Mouse (Mus musculus) midbrain, embryonic 12.5 days (tissue): Measurements from ENCODE around the gene Casp8ap2. TPM values are rescaled to one million over a fixed set of nuclear protein-coding genes. Genes with fewer than 3 reads are reported as not detected.

Experiments used
- ATAC-seq: fragments of 200-750 bp; cut with Nextera tagmentation; 2 replicates; pipeline ENCODE4 v1.8.0; 2017; ENCODE audit warnings: low read depth, moderate TSS enrichment, moderate library complexity; ENCODE audit not compliant: low FRiP score
- H3K27ac ChIP-seq: fragments of 300-500 bp; sonication (generic); replicated peaks from 2 replicates; pipeline ENCODE4 v1.5.1; 2016; ENCODE audit warnings: mild to moderate bottlenecking
- H3K27me3 ChIP-seq: fragments of 300-500 bp; sonication (generic); 2 replicates; pipeline ENCODE4 v1.6.1; 2016; ENCODE audit warnings: mild to moderate bottlenecking
- H3K36me3 ChIP-seq: fragments of 300-500 bp; sonication (generic); 2 replicates; pipeline ENCODE4 v1.6.1; 2016
- H3K4me1 ChIP-seq: fragments of 300-500 bp; sonication (generic); 2 replicates; pipeline ENCODE4 v1.6.1; 2016
- H3K4me2 ChIP-seq: fragments of 300-500 bp; sonication (generic); replicated peaks from 2 replicates; pipeline ENCODE4 v1.6.1; 2016; ENCODE audit warnings: mild to moderate bottlenecking, moderate library complexity
- H3K4me3 ChIP-seq: fragments of 300-500 bp; sonication (generic); 2 replicates; pipeline ENCODE4 v1.5.1; 2016; ENCODE audit warnings: mild to moderate bottlenecking
- H3K9ac ChIP-seq: fragments of 300-500 bp; sonication (generic); replicated peaks from 2 replicates; pipeline ENCODE4 v1.6.1; 2016; ENCODE audit warnings: mild to moderate bottlenecking, moderate library complexity
- H3K9me3 ChIP-seq: fragments of 300-500 bp; sonication (generic); 2 replicates; pipeline ENCODE4 v1.6.1; 2016; ENCODE audit warnings: mild to moderate bottlenecking
- WGBS: fragments of 180-500 bp; shearing (Covaris S2); methylation state at CpG from one replicate; pipeline ENCODE4 v1.1.7; 2016; 5-methylcytosine and 5-hydroxymethylcytosine counted together
- polyA plus RNA-seq: library from polyadenylated mRNA; unstranded; fragments of >200 nt; fragmentation: Nextera tagmentation; extraction: Ambion mirVana; gene quantifications from 2 replicates; pipeline ENCODE4 v1.2.1, GENCODE M21; 2016

The Casp8ap2 gene
- polyA plus RNA-seq, 1 experiment from 2014 or later = 62.1 TPM

DNA sequence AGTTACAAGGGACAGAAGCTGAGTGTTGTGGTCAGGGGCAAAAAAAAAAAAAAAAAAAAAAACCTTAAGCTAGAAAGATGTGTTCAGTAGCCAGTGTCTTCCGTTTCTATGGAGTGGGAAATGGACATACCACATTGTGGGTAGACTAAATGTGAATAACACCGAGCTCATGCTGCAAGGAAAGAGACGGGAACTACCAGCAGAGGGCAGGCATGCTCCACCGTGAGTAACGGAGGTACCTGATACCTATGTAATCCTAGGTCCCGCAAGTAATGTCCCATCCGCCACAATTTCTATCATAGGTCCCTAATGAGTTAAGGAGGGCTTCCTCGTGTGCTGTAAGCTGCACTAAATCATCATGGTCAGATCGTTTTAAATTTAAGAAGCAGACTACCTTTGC is 28.7 kb upstream of the Casp8ap2 start:
- Histone ChIP-seq H3K9me3 (no peaks in the 10 kb centered on the region), H3K9ac (no peak overlapping the region), H3K4me3 (no peak overlapping the region), H3K27ac (no peak overlapping the region), H3K27me3 (no peaks in the 10 kb centered on the region), H3K4me1 (no peaks in the 10 kb centered on the region), H3K36me3 (no peaks in the 10 kb centered on the region), H3K4me2 (no peak overlapping the region)
- ATAC-seq = 0 out of 2 replicates have a peak, but pooled peaks have one; percentile 47
- 14% methylated on average over 9 of the region's 9 CpGs for WGBS

DNA sequence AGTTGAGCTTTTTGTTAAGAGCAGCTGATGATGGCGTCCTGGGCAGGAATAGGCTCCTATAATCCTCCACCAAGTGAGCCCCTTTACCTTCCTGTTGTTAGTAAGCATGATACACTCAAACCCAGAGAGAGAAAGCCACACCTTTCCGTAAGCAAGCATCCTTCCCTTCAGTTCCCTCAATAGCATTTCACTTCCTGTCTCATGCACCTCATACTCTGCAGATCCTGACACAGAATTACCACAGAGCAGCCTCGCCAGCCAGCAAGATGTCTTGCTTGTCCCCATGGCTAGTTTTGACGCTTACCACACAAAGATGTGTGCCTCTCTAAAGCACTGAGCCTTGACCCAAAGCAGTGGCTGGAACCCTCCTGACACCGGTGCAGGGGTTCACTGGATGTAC is 27.7 kb upstream of the Casp8ap2 start:
- no peaks in the 10 kb centered on the region for H3K4me1 ChIP-seq
- H3K9me3 ChIP-seq = no peaks in the 10 kb centered on the region
- H3K27me3 ChIP-seq = no peaks in the 10 kb centered on the region
- WGBS = 93% methylated on average over 5 of the region's 5 CpGs
- no peaks in the 10 kb centered on the region for H3K36me3 ChIP-seq
- no peak overlapping the region for H3K4me3 ChIP-seq
- no peak overlapping the region for H3K9ac ChIP-seq
- no peak overlapping the region for H3K27ac ChIP-seq
- no peak for ATAC-seq
- no peak overlapping the region for H3K4me2 ChIP-seq

GRCm38 (mm10) chr4:32588237-32588636 is 27.0 kb upstream of the Casp8ap2 start:
- Histone ChIP-seq H3K4me2 (no peak overlapping the region), H3K27me3 (no peaks in the 10 kb centered on the region), H3K27ac (no peak overlapping the region), H3K9ac (no peak overlapping the region), H3K9me3 (no peaks in the 10 kb centered on the region), H3K36me3 (no peaks in the 10 kb centered on the region), H3K4me3 (no peak overlapping the region), H3K4me1 (no peaks in the 10 kb centered on the region)
- WGBS = 91% methylated on average over 6 of the region's 6 CpGs
- no peak for ATAC-seq

- 25% methylated on average over 12 of the region's 12 CpGs for WGBS
- Histone ChIP-seq H3K27me3 (no peaks in the 10 kb centered on the region), H3K9me3 (no peaks in the 10 kb centered on the region), H3K4me1 (no peaks in the 10 kb centered on the region), H3K27ac (no peak overlapping the region), H3K4me2 (no peak overlapping the region), H3K4me3 (no peak overlapping the region), H3K36me3 (no peaks in the 10 kb centered on the region), H3K9ac (no peak overlapping the region)
- no peak for ATAC-seq
Measured at GRCm38 (mm10) chr4:32601135-32601534, 14.1 kb upstream of the Casp8ap2 start.

DNA sequence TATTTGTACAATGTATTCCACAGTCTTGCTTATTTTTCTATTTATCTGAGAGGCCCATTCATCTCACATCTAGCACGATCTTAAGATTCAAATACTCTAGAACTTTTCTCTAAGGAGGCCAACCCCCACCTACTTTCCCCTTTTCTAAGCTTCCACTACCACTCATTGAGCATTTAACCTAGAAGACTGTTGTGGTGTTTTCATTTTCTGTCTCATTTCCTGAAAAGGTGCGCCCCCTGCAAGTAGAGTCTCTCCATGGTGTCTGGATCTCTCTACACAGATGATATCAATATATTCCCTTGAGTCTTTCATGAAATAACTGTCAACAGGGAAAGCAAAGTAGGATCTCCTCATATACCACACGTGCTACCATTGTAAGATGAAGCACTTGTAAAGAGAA is 12.6 kb upstream of the Casp8ap2 start, which contains the start of gene Gja10:
Gene Gja10, minus strand, starts transcription at position 101 of the 400 bp plus-strand sequence.
- no peaks in the 10 kb centered on the region for H3K4me1 ChIP-seq
- no peak within 1 kb of the TSS for H3K4me3 ChIP-seq
- H3K27ac ChIP-seq = no peak within 1 kb of the TSS
- no peaks in the 10 kb centered on the region for H3K36me3 ChIP-seq
- H3K4me2 ChIP-seq = no peak within 1 kb of the TSS
- no peaks in the 10 kb centered on the region for H3K27me3 ChIP-seq
- H3K9me3 ChIP-seq = no peaks in the 10 kb centered on the region
- WGBS = 65% methylated on average over 3 of the region's 3 CpGs
- no peak for ATAC-seq
- H3K9ac ChIP-seq = no peak within 1 kb of the TSS

DNA sequence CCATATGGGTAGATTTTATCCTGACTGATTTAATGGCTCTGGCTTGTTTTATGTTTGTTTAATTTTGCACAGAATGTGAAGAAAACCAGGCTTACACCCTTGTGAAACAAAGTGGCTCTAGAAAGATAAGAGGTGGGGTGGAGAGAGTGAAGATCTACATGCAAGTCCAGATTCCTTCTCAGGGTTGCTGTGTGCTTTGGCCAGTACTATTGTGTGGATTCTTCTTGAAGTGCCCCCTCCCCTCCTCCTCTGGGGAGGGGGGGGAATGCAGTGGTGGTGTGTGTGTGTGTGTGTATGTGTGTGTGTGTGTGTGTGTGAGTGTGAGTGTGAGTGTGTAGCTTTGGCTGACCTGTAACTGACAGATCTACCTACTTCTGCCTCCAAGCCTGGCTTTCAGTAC is 6.4 kb downstream of the Casp8ap2 start:
- Histone ChIP-seq H3K4me1 (peaks cover 13% of the 10 kb centered on the region), H3K36me3 (peaks cover 6% of the 10 kb centered on the region; the same call in 1 of the 2 replicates), H3K27ac (no peak overlapping the region), H3K9ac (no peak overlapping the region), H3K4me3 (no peak overlapping the region), H3K9me3 (no peaks in the 10 kb centered on the region), H3K4me2 (no peak overlapping the region), H3K27me3 (no peaks in the 10 kb centered on the region)
- no peak for ATAC-seq

DNA sequence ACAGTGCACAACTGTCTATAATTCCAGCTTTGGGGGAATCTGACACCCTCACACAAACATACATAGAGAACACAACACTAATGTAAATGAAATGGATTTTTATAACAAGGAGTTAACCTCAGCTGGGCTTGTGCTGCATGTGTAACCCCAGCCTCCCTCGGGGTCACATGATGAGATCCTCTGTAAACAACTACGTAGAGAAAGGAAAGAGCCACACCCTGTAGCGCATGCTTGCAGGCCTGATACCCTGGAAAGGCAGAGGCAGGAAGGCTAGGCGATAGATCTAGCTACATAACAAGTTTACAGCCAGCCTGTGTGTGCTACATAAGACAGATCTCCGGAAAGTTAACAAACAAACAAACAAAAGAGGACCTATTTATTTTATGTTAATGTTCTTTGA is 36.4 kb downstream of the Casp8ap2 start:
- 87% methylated on average over 5 of the region's 5 CpGs for WGBS

GRCm38 (mm10) chr4:32656146-32656904 is 41.1 kb downstream of the Casp8ap2 start:
- peak overlapping the region; percentile 83 for H3K4me2 ChIP-seq
- no peaks in the 10 kb centered on the region for H3K27me3 ChIP-seq
- no peaks in the 10 kb centered on the region for H3K9me3 ChIP-seq
- H3K36me3 ChIP-seq = peaks cover 11% of the 10 kb centered on the region
- ATAC-seq = peak; percentile 55
- H3K4me3 ChIP-seq = peak overlapping the region; percentile 95
- H3K4me1 ChIP-seq = peaks cover 8% of the 10 kb centered on the region
- WGBS = 55% methylated on average over 11 of the region's 11 CpGs
- peak overlapping the region; percentile 74 for H3K27ac ChIP-seq
- H3K9ac ChIP-seq = peak overlapping the region; percentile 46

More for the DNA sequence above, 36.4 kb downstream of the Casp8ap2 start:
- Histone ChIP-seq H3K4me1 (no peaks in the 10 kb centered on the region), H3K4me3 (no peak overlapping the region), H3K4me2 (no peak overlapping the region), H3K27ac (no peak overlapping the region), H3K36me3 (peaks cover 35% of the 10 kb centered on the region), H3K9ac (no peak overlapping the region), H3K9me3 (no peaks in the 10 kb centered on the region), H3K27me3 (no peaks in the 10 kb centered on the region)
- ATAC-seq = no peak

- H3K4me2 ChIP-seq = peak within 1 kb of the TSS; percentile 83
- H3K9me3 ChIP-seq = no peaks in the 10 kb centered on the region
Measured at GRCm38 (mm10) chr4:32656918-32657662, 41.8 kb downstream of the Casp8ap2 start, which contains the start of gene Mdn1. TSS of gene Mdn1 (plus strand) at chr4:32657119.

GRCm38 (mm10) chr4:32665843-32666242 is 50.6 kb downstream of the Casp8ap2 start:
- no peaks in the 10 kb centered on the region for H3K4me1 ChIP-seq
- H3K4me2 ChIP-seq = no peak overlapping the region
- no peak for ATAC-seq
- peaks cover 66% of the 10 kb centered on the region for H3K36me3 ChIP-seq
- no peak overlapping the region for H3K27ac ChIP-seq
- H3K27me3 ChIP-seq = no peaks in the 10 kb centered on the region
- no peak overlapping the region for H3K4me3 ChIP-seq
- H3K9ac ChIP-seq = no peak overlapping the region
- WGBS = 90% methylated on average over 4 of the region's 4 CpGs
- H3K9me3 ChIP-seq = no peaks in the 10 kb centered on the region

More at GRCm38 (mm10) chr4:32656918-32657662, 41.8 kb downstream of the Casp8ap2 start, which contains the start of gene Mdn1:
- no peaks in the 10 kb centered on the region for H3K27me3 ChIP-seq
- H3K36me3 ChIP-seq = peaks cover 11% of the 10 kb centered on the region
- H3K9ac ChIP-seq = peak within 1 kb of the TSS; percentile 75
- peaks cover 8% of the 10 kb centered on the region for H3K4me1 ChIP-seq
- peak; percentile 95 for ATAC-seq
- under 1% methylated on average over 62 of the region's 68 CpGs for WGBS
- peak within 1 kb of the TSS; percentile 74 for H3K27ac ChIP-seq
- H3K4me3 ChIP-seq = peak within 1 kb of the TSS; percentile 95

DNA sequence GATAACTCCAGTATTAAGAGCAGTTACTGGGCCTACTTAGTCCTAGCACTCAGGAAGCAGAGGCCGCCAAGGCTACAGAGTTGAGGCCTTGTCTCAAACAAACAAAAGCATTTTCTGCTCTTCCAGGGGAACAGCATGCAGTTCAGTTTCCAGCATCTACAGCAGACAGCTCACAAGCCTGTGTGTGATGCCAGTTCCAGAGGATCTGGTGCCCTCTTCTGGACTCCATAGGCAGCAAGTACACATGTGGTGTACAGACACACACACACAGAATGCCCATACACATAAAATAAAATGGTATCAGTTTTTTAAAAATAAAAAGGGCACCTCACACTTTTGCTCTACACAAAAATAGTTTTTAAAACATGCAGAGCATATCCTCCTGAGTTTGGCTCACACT is 53.0 kb downstream of the Casp8ap2 start:
- Histone ChIP-seq H3K9ac (no peak overlapping the region), H3K9me3 (no peaks in the 10 kb centered on the region), H3K4me3 (no peak overlapping the region), H3K27me3 (no peaks in the 10 kb centered on the region), H3K36me3 (peaks cover 80% of the 10 kb centered on the region), H3K4me2 (no peak overlapping the region), H3K4me1 (no peaks in the 10 kb centered on the region), H3K27ac (no peak overlapping the region)
- 86% methylated on average over 1 of the region's 1 CpGs for WGBS
- no peak for ATAC-seq

DNA sequence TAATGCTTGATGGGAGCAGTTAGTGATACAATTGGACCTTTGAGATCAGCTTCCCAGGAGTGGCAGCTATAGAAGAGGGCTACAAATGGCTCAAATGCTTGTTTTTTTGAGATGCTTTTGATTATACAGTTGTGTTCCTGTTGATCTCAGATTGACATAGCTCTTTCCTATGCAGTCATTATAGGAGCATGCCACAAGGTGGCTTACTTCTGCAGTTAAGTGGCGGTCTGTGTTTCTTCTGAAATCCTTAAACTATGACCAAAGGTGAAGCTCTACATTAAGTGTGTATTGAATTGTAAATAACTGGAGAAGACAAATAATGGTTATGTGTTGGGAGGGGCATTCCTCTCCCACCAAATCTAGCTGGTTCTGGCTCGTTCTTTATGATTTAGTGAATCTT is 54.6 kb downstream of the Casp8ap2 start:
- Histone ChIP-seq H3K4me2 (no peak overlapping the region), H3K9me3 (no peaks in the 10 kb centered on the region), H3K36me3 (peaks cover 76% of the 10 kb centered on the region), H3K9ac (no peak overlapping the region), H3K4me1 (no peaks in the 10 kb centered on the region), H3K27me3 (no peaks in the 10 kb centered on the region), H3K27ac (no peak overlapping the region), H3K4me3 (no peak overlapping the region)
- no peak for ATAC-seq
- 87% methylated on average over 2 of the region's 2 CpGs for WGBS
